Mouse (Mus musculus) brain, embryonic 18.5 days (tissue): Measurements from ENCODE around the gene AA986860.

Experiments used
- DNase-seq: peaks from one replicate; pipeline ENCODE4 v3.0.0-alpha.2; 2012; ENCODE audit warnings: low read depth, low spot score

The AA986860 gene

DNA sequence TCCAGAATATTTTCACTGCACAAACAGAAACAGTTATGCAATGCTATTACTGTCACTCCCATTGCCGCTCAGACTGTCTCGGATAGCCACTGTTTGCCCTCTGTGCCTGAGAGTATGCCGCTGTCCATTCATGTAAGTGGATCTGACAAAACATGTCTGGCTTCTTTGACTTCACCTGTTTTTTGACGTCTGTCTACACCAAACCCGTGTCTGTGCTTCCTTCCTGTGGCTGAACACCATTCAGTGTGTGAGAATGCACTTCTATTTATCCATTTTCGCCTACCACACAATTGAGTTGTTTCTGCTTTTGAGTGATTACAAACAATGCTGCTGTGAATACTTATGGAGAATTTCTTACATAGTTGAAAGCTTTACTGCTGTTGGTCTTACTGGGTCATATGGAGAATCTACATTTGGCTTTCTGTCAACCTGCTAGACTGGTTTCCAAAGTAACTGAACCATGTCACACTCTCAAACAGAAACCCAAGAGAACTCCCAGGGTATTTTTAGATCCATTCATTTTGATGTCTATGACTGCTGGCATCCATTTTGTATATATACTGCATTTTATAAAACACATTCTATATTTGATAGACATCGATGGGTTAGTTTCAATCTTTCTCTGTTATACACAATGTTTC is 44.0 kb downstream of the AA986860 start:
- DNase-seq = no peak

DNA sequence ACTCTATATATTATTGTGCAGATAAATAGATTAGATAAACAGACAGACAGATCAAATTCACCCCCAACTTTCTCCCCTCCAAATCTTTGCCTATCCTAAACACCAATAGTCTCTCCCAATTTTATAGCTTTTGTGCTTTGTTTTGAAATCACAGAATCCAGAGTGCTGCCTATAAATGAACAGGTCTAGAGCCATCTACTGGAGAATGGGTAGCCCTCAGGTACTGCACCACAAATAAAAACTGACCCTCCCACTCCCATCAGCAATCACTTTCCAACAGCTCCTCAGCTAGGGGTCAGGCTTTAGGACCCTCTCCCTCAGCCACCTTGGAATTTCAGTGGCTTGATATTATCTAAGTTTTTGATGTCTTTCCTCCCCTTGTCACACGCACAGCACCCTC is 44.9 kb downstream of the AA986860 start:
- DNase-seq = no peak

DNA sequence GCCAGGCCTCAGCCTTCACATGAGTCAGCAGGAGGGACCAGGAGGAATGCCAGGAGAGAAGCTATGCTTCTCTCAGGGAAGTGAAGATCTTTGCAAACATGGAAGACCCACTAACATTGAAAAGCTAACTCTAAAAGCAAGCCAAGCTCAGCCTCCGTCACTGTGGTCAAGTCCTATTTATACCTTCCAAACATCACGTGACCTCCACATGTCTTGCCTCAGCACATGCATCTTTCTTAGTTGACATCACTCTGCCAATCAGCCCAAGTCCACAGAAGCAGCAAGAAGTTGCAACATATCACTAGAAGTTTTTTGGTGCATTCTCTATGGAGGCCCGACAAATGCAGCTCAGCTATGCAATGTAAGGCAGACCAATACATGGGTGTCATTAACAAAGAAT is 48.1 kb downstream of the AA986860 start:
- DNase-seq = no peak

DNA sequence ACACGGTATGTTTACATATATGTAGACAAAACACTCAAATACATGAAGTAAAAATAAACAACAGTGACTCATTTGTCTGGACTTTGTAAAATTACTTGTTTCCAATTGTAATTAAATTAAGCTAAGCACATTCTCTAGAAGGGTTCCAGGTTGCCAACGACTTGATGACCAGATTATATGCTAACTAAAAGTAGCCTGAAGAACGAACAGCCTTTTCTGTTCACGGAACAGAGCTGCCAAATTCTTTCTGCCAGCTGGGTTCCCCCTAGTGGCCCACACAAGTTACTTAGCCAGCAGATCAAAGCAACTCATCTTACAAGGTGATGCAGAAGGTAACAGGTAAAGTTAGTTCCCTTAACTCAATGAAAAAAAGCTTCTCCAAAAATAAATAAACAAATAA is 52.3 kb downstream of the AA986860 start:
- peak; percentile 2 for DNase-seq

DNA sequence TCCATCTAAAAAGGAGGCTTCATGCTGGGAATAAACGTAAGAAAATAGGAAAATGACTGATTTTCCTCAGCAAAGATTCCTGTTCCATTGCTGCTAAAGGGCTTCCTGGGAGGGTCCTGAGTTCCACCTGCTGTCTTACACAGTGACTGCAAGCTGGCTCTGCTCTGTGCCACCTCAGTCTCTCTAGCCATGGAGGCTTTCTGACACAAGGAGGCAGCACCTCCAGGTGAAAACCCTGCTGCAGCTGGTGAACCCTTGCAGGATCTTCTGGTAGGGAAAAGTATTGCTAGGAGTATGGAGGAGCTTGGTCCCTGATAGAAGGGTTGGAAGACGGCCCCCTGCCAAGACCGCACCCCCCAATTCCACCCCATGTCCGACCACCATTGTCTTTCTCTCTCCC is 55.2 kb downstream of the AA986860 start:
- DNase-seq = no peak

DNA sequence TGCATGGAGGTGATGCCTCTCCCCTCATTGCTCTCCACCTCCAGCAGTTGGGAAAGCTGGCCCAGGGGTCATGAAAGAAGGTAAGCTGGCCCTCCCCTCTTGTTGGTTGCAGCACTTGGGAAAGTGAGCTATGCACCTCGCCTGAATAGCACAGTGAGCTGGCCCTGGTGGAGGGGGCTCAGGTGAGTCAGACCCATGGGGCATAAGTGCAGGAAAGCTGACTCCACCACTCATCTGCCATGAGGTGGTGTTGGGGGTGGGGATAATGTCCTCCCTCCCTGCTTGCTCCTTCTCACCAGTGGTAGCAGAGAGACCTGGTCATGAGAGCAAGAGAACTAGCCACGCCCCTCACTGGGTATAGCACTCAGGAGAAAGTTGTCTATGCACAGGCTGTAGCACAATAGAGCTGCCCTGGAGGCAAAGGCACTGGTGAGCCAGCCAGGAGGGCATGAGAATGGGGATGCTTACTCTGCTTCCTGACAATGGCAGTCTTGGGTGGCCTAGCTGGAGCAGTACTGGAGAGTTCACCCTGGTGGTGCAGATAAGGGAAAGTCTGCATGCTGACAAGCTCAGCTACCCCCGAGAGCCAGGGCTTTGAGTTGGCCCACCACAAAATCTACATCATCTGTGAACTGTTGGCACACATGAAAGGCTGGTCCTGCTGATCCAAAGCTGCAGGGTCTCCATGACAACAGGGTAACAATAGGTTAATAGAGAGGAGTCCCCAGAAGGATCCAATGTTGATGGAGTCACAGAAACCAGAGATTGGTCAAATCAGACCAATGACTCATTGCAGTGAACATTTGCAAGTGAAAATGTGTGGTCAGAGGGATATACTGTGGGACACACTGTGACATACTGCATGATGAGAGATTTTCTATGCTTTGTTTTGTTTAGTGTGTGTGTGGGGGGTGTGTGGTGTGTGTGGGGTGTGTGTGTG is 58.0 kb downstream of the AA986860 start:
- DNase-seq = no peak
